In genomic region chr9:58247064-58247759, GRCm38 (mm10) we compare ENCODE assay signal across 8 mouse cellular contexts. TPM values are rescaled to one million over a fixed set of nuclear protein-coding genes. Genes with fewer than 3 reads are reported as not detected.
A peak's percentile ranks its signal among the peaks of the same experiment; 100 is the strongest.
DNase-seq lines count a peak whose midpoint lies in the region; ATAC-seq and TF ChIP-seq lines count a peak whose summit lies in the region.

No protein-coding gene starts in this region.

- 14% methylated on average over 25 of the region's 25 CpGs for WGBS in hindbrain, postnatal 0 days
- WGBS in macrophage (ENCODE audit: missing documents), result 11% methylated on average over 25 of the region's 25 CpGs

- peak; percentile 73 for ATAC-seq in common myeloid progenitor, adult 5-6 weeks (replicated peaks; ENCODE audit: low read depth, poor library complexity, severe bottlenecking)
- peak; percentile 91 for ATAC-seq in hindbrain, postnatal 0 days

- peak; percentile 78 for TF ChIP-seq CTCF in gastrocnemius, adult 2 months (IDR thresholded peaks at IDR 0.05)
- TF ChIP-seq CTCF in hindbrain, postnatal 0 days (IDR thresholded peaks at IDR 0.05; ENCODE audit: low read depth), result peak; percentile 87
- TF ChIP-seq CTCF in left cerebral cortex, adult 2 months (IDR thresholded peaks at IDR 0.05), result peak; percentile 78

- peak overlapping the region; percentile 68 for H3K4me3 ChIP-seq in gastrocnemius, adult 2 months
- H3K4me3 ChIP-seq in hindbrain, postnatal 0 days (ENCODE audit: low read length), result peak overlapping the region; percentile 16
- H3K4me3 ChIP-seq in left cerebral cortex, adult 2 months, result peak overlapping the region; percentile 21
- H3K4me3 ChIP-seq in macrophage (ENCODE audit: inconsistent target), result peak overlapping the region; percentile 85

- H3K27me3 ChIP-seq in hindbrain, postnatal 0 days (ENCODE audit: insufficient read depth, low read length), result no peaks in the 10 kb centered on the region

- intact Hi-C loops in gastrocnemius, adult 2 months (cut with DNase I), result loop anchor here (2.0 kb wide), 1 partner anchor 34 kb away; no protein-coding TSS in a partner anchor
- intact Hi-C loops in left cerebral cortex, adult 2 months (cut with DNase I), result loop anchor here (2.0 kb wide), 1 partner anchor 34 kb away; no protein-coding TSS in a partner anchor

- peaks cover 7% of the 10 kb centered on the region; the same call in 1 of the 2 replicates for H3K4me1 ChIP-seq in hindbrain, postnatal 0 days (ENCODE audit: insufficient read depth, low read length)

- no peaks in the 10 kb centered on the region for H3K9me3 ChIP-seq in hindbrain, postnatal 0 days (ENCODE audit: low read length)

- peak overlapping the region; percentile 44 for H3K9ac ChIP-seq in hindbrain, postnatal 0 days (replicated peaks; ENCODE audit: low read length)

- peak; percentile 58 for DNase-seq in WW6 (ENCODE audit: low read depth, low spot score)
- peak; percentile 86 for DNase-seq in gastrocnemius, adult 2 months
- DNase-seq in hindbrain, postnatal 0 days (ENCODE audit: low spot score), result peak; percentile 89
- DNase-seq in left cerebral cortex, adult 2 months (ENCODE audit: extremely low spot score in 1 of 2, low spot score in 2 of 2), result peak; percentile 72 to 76
- DNase-seq in right cerebral cortex, adult 2 months (ENCODE audit: low spot score in 2 of 2), result peak; percentile 82 to 84
- DNase-seq in urinary bladder, postnatal 10 days (ENCODE audit: low spot score), result peak; percentile 52

- peak overlapping the region; percentile 82 for H3K27ac ChIP-seq in gastrocnemius, adult 2 months
- H3K27ac ChIP-seq in hindbrain, postnatal 0 days, result peak overlapping the region; percentile 34; the same call in 1 of the 2 replicates
- H3K27ac ChIP-seq in left cerebral cortex, adult 2 months, result peak overlapping the region; percentile 41
- H3K27ac ChIP-seq in macrophage, result peak overlapping the region; percentile 17; the same call in 1 of the 2 replicates

- peaks cover 72% of the 10 kb centered on the region for H3K79me2 ChIP-seq in macrophage (ENCODE audit: inconsistent target)

- peak overlapping the region; percentile 44 for H3K4me2 ChIP-seq in hindbrain, postnatal 0 days (ENCODE audit: low read depth, low read length)

- H3K36me3 ChIP-seq in hindbrain, postnatal 0 days (ENCODE audit: insufficient read depth, low read length), result no peaks in the 10 kb centered on the region
- peaks cover 27% of the 10 kb centered on the region; the same call in 1 of the 2 replicates for H3K36me3 ChIP-seq in macrophage (ENCODE audit: inconsistent target)

RNA-seq across cellular contexts. Expression of gene Pml, which starts 2.4 kb away (rescaled TPM):
- 25.7 and 33.8 TPM in 2 replicates for total RNA-seq in common myeloid progenitor, adult 5-6 weeks (2017)
- total RNA-seq in gastrocnemius, adult 2 months (2021), result 1 to 10 TPM; 4.1 to 4.5 TPM
- total RNA-seq in hindbrain, postnatal 0 days (2014; rRNA removed), result 11.4 and 17.0 TPM in 2 replicates
- 3.2 and 4.8 TPM in 2 replicates for polyA plus RNA-seq in hindbrain, postnatal 0 days (2015; fragmentation: Nextera tagmentation; extraction: Ambion mirVana)
- 10 to 100 TPM; 14.1 to 19.3 TPM for total RNA-seq in left cerebral cortex, adult 2 months (2021)
- total RNA-seq in macrophage (2018; cell fraction: chromatin; rRNA removed), result 100 to 1,000 TPM in 20 of 26 experiments, 10 to 100 TPM in 6; 41.8 to 438 (median 201) TPM
- 100 to 1,000 TPM in 8 of 26 experiments, 10 to 100 TPM in 18; 24.3 to 136 (median 65.2) TPM for total RNA-seq in macrophage (2018; cell fraction: cytosol; rRNA removed)
- 100 to 1,000 TPM in 21 of 26 experiments, 10 to 100 TPM in 5; 55.4 to 358 (median 161) TPM for total RNA-seq in macrophage (2018; cell fraction: nucleus; rRNA removed)
- 34.6 to 63.1 TPM (median 37.1 TPM) in 3 replicates for polyA plus RNA-seq in macrophage (2018)

RNA-seq across cellular contexts. Expression of gene Stoml1, which starts 5.8 kb away (rescaled TPM):
- total RNA-seq in common myeloid progenitor, adult 5-6 weeks (2017), result 3.9 and 9.0 TPM in 2 replicates
- total RNA-seq in gastrocnemius, adult 2 months (2021), result 1 to 10 TPM; 6.8 to 7.3 TPM
- total RNA-seq in hindbrain, postnatal 0 days (2014; rRNA removed), result 145 and 157 TPM in 2 replicates
- polyA plus RNA-seq in hindbrain, postnatal 0 days (2015; fragmentation: Nextera tagmentation; extraction: Ambion mirVana), result 136 and 141 TPM in 2 replicates
- 10 to 100 TPM; 66.5 to 72.6 TPM for total RNA-seq in left cerebral cortex, adult 2 months (2021)
- total RNA-seq in macrophage (2018; cell fraction: chromatin; rRNA removed), result 100 to 1,000 TPM in 13 of 26 experiments, 10 to 100 TPM in 13; 27.1 to 163 (median 99.6) TPM
- total RNA-seq in macrophage (2018; cell fraction: cytosol; rRNA removed), result 10 to 100 TPM; 10.7 to 62.8 (median 27.9) TPM
- total RNA-seq in macrophage (2018; cell fraction: nucleus; rRNA removed), result 100 to 1,000 TPM in 7 of 26 experiments, 10 to 100 TPM in 19; 29.0 to 154 (median 81.6) TPM
- 18.3 to 33.2 TPM (median 18.3 TPM) in 3 replicates for polyA plus RNA-seq in macrophage (2018)

RNA-seq across cellular contexts. Expression of gene Islr2, which starts 43.1 kb away (rescaled TPM):
- not detected in 2 replicates for total RNA-seq in common myeloid progenitor, adult 5-6 weeks (2017)
- total RNA-seq in gastrocnemius, adult 2 months (2021), result 1 to 10 TPM; 2.6 to 3.3 TPM
- total RNA-seq in hindbrain, postnatal 0 days (2014; rRNA removed), result 293 and 343 TPM in 2 replicates
- 15.8 and 19.2 TPM in 2 replicates for polyA plus RNA-seq in hindbrain, postnatal 0 days (2015; fragmentation: Nextera tagmentation; extraction: Ambion mirVana)
- total RNA-seq in left cerebral cortex, adult 2 months (2021), result 10 to 100 TPM; 72.1 to 74.0 TPM
- 1 to 10 TPM in 1 of 26 experiments, under 1 TPM in 4, not detected in 21; 0.18 to 1.4 (median 0.41) TPM for total RNA-seq in macrophage (2018; cell fraction: chromatin; rRNA removed)
- under 1 TPM in 3 of 26 experiments, not detected in 23; 0.04 to 0.24 (median 0.05) TPM for total RNA-seq in macrophage (2018; cell fraction: cytosol; rRNA removed)
- 1 to 10 TPM in 2 of 26 experiments, under 1 TPM in 7, not detected in 17; 0.15 to 2.3 (median 0.26) TPM for total RNA-seq in macrophage (2018; cell fraction: nucleus; rRNA removed)
- not detected in 3 replicates for polyA plus RNA-seq in macrophage (2018)

RNA-seq across cellular contexts. Expression of gene Islr, which starts 43.1 kb away (rescaled TPM):
- total RNA-seq in common myeloid progenitor, adult 5-6 weeks (2017), result 1.4 TPM in 1 of 2 replicates, not detected in the other
- total RNA-seq in gastrocnemius, adult 2 months (2021), result 10 to 100 TPM; 11.9 to 26.1 TPM
- total RNA-seq in hindbrain, postnatal 0 days (2014; rRNA removed), result 57.9 and 72.8 TPM in 2 replicates
- 29.9 and 33.5 TPM in 2 replicates for polyA plus RNA-seq in hindbrain, postnatal 0 days (2015; fragmentation: Nextera tagmentation; extraction: Ambion mirVana)
- 10 to 100 TPM; 11.0 to 15.2 TPM for total RNA-seq in left cerebral cortex, adult 2 months (2021)
- total RNA-seq in macrophage (2018; cell fraction: chromatin; rRNA removed), result 1 to 10 TPM in 1 of 26 experiments, not detected in 25; 8.1 TPM
- under 1 TPM in 3 of 26 experiments, not detected in 23; 0.07 TPM for total RNA-seq in macrophage (2018; cell fraction: cytosol; rRNA removed)
- 1 to 10 TPM in 1 of 26 experiments, not detected in 25; 1.7 TPM for total RNA-seq in macrophage (2018; cell fraction: nucleus; rRNA removed)
- not detected in 3 replicates for polyA plus RNA-seq in macrophage (2018)

Comparison
In these comparisons a context has a peak if more than half of its experiments do, and no peak if none do; other contexts are left out.
1. Peak in every context shown above with its lines: DNase-seq, ATAC-seq, H3K4me3 ChIP-seq and H3K27ac ChIP-seq.
2. H3K27ac ChIP-seq: peak in every context shown above with its lines; median percentile 82 in gastrocnemius, adult 2 months; 41 in left cerebral cortex, adult 2 months; 34 in hindbrain, postnatal 0 days; 17 in macrophage.
3. H3K4me3 ChIP-seq: peak in every context shown above with its lines; median percentile 85 in macrophage; 68 in gastrocnemius, adult 2 months; 21 in left cerebral cortex, adult 2 months; 16 in hindbrain, postnatal 0 days.
4. RNA of gene Islr2, which starts 43.1 kb away (total RNA-seq): 293 to 343 TPM in hindbrain, postnatal 0 days and 72.1 to 74.0 TPM in left cerebral cortex, adult 2 months; 2.6 to 3.3 TPM in gastrocnemius, adult 2 months and not detected in common myeloid progenitor, adult 5-6 weeks; every median in the first group is over 10 times any median in the second.